Mouse (Mus musculus) adrenal gland, postnatal 4 days (tissue): ENCODE data around the gene Slc25a3. TPM values are rescaled to one million over a fixed set of nuclear protein-coding genes. Genes with fewer than 3 reads are reported as not detected.
A peak's percentile ranks its signal among the peaks of the same experiment; 100 is the strongest.

ENCODE experiments used
- DNase-seq, 2 experiments: peaks; one replicate each; pipeline ENCODE4 v3.0.0; 2021 to 2022; ENCODE audit warnings: low spot score in 2 of 2, mixed read lengths in 2 of 2
- total RNA-seq, 2 experiments: library from RNA; stranded (reverse); gene quantifications; 2 replicates each; pipeline ENCODE4 v1.2.3; 2021

Slc25a3 gene
- total RNA-seq, 2 experiments from 2014 or later = 840 to 862 TPM

DNA sequence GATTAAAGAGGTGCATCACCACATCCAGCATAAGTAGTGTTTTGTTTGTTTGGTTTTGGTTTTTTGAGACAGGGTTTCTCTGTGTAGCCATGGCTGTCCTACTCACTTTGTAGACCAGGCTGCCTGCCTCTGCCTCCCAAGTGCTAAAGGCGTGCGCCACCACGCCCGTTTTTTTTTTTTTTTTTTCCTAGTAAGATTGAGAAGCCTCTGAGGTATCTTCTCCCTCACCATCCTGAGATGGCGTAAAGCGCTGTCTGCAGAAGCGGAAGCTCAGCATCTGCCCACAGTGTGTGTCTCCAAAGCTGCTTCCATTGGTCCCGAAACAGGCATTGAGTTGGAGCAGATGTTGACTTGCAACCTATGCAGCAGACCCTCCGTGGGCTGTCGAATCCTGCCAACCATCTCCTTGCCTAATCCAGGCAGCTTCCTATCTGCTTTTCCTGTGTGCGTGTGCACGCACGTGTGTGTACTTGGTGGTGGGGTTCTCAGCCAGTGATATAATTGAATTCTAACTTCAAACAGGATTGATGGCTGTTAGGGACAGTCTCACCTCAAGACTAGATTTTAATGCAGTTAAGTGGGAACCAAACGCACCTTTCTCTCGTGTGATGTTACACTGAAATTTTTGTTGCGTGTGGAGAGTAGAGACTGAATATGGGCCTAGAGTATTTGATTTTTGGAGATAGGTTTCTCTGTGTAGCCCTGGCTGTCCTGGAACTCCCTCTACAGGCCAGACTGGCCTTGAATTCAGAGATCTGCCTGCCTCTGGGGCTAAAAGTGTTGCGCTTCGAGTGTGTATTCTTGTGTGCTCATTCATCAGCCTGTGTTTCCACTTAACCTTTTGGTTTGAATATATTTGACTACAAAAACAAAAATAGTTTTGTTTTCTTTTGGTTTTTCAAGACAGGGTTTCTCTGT is 19.7 kb upstream of the Slc25a3 start:
- DNase-seq = no peak

DNA sequence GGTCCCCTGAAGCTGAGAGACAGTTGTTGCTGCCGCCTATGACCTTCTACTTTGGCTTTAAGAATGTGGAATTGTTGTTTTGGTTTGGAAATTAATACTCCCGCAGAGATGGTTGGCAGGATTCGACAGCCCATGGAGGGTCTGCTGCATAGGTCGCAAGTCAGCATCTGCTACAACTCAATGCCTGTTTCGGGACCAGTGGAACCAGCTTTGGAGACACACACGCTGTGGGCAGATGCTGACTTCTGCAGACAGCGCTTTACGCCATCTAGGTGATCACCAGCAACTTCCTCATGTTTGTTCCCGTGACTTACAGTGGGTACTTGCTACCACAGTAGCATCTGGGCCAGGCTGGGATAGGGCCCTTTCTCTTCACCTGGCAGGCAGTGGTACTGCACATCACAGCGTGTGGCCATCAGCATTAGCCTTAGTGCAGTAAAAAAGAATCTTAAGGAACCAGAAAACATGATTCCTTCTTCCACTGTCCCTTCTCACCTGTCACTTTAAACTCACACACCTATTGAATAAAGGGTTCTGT is 18.9 kb upstream of the Slc25a3 start:
- DNase-seq = no peak

DNA sequence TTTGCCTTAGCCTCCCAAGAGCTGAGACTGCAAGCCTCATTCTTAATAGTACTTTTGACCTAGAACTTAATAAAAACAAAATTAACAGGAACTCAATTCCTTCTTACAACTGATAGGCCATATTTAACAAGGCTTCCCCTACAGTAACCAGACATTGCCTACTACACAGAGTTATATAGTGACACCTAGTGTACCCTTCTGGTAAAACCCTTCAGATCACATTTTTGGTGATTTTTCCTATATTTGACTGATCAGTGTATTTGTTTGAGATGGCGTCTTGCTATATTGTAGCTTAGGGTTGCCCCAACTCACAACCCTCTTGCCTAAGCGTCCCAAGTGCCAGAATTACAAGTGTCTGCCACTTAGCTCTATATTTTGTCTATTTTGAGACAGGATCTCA is 17.7 kb upstream of the Slc25a3 start:
- no peak for DNase-seq

DNA sequence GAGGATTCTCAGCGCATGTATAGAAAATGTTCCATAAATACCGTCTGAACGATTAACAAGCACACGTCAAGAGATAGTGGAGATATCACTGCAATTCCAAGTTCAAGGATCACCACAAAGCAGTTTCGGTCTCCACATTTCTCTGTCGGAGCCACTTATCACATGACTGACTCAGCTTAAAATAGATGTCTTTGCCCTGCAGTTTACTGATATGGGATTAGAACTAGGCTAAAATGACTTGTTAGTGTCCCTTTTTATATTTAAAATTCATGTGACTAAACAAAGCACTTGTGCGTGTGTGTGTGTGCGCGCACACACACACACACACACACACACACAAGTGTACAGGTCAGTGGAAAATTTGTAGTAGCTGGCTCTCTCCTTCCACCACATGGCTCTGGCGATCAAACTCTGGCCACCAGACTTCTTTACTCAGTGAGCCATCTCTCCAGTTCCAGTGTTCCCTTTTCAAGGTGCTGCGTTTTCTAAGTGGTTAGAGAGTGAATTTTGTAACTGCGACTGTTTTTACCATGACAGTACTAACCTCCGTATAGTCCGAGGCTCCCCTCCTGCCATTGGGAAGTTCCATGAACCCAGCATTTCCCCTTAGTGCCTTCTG is 15.4 kb upstream of the Slc25a3 start:
- no peak for DNase-seq

DNA sequence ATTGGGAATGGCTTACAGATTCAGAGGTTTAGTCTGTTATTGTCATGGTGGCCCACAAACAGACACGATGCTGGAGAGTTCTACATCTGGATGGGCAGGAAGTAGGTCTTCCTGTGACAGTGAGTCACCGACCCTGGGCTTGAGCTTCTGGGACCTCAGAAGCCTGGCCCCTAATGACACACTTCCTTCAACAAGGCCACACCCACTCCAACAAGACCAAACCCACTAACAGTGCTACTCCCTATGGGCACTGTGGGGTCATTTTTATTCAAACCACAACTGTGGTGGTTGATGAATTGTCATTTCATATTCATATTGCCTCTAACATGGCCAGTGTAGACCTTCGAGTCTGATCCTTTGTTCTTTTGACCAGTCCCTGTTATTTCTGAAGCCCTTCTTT is 14.5 kb upstream of the Slc25a3 start:
- DNase-seq = no peak

DNA sequence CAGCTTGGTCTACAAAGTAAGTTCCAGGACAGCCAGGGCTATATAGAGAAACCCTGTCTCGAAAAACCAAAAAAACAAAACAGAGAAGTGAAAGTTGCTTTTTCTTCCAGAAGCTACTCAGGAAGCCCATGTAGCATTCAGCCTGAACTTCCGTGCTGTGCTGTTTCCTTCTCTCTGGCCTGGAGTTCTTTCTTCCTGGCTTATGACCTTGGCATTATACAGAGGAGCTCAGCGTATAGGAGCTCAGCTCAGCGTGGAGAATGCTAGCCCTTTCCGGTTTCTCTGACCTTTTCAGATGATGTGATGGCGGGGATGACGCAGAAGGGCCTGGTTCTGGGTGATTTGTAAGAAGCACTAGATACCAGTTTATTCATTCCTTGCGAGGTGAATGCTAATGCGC is 13.5 kb upstream of the Slc25a3 start:
- DNase-seq = no peak

DNA sequence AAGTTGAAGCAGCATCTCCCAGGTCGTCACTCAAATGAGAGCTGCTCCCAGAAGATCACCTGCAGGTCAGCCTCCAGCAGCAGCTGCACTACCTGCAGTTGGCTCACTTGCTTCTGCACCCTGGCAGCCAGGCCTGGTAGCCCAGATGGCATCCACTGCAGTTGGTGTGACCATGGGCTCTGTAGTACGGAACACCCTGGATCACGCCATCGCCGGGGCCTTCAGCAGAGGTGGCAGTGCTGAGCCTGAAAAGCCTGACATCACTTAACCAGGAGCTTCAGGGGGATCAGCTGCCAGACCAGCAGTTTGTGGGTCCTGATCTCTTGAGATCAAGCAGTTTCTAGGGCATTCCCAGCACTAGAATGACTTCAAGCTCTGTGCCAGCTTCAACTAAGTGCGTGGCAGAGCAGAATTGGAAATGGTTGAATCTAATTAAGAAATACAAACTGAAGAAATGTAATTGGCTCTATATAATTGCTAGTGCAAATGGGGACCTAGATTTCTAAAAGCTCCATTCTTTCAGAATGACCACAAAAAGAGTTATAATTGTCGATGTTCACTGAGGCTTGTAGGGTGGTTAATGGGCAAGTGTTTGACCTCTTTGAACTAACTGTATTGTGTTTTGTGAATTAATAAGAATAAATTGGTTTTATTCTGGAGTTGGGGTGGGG is 11.6 kb upstream of the Slc25a3 start:
- DNase-seq = no peak

DNA sequence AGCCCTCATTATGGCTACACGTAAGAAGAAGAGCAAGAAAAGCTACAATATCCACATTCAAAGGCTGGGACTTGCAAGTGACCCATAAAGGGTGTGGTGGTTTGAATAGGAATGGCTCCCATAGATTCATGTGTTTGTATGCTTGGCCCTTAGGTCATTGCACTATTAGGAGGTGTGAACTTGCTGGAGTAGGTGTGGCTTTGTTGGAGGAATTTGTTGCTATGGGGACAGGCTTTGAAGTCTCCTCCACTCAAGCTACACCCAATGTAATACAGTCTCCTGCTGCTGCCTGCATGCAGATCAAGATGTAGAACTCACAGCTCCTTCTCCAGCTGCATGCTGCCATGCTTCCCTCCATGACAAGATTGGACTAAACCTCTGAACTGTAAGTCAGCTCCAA is 7.7 kb upstream of the Slc25a3 start:
- no peak for DNase-seq

DNA sequence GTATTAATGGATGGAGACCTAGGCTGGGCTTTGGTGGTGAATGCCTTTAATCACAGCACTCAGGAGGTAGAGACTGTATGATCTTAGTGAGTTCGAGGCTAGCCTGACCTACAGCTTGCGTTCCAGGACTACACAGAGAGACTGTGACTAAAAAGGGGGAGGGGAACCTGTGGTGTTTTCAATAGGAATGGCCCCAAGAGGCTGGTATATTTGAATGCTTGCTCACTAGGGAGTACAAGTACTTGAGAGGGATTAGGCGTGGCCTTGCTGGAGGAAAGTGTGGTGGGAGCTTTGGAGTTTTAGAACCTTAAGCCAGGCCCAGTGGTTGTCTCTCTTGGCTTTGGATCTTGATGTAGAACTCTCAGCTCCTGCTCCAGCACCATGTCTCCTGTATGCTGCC is 6.9 kb upstream of the Slc25a3 start:
- DNase-seq = no peak

DNA sequence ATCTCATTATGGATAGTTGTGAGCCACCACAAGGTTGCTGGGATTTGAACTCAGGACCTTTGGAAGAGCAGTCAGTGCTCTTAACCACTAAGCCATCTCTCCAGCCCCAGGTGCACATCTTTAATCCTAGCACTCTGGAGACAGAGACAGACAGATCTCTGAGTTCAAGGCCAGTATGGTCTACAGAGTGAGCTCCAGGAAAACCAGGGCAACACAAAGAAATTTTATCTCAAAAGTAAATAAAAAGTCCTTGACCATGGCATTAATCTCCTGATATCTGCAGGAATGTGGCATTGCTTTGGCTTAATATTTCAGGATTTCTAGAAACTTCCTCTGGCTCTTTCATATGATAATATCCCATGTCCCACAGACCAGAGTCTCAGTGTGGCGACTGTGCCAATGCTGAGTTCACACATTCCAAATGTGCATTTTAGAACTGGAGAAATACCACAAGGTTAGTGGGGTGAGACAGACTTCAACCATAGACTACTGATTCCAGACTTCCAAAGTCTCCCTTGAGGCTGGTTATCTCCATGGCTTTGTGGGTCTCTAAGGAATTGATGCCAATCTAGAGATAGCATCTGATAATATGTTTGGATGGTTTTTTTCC is 4.8 kb upstream of the Slc25a3 start:
- DNase-seq = no peak

DNA sequence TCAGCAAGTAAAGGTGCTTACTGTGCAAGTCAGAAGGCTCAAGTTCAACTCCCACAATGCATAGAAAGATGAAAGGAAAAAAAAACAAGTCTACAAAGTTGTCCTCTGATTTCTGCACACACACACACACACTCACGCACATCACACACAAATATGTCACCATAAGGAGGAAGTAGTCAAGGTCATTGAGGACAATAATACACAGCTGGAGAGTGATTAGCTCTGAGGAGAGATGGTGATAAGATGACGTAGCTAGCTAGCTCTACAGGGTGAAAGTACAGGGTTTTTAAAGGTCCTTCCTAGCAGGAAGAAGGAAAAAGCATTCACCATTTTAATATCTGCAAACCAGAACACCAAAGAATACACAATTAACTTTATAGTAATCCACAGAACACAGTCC is 3.5 kb upstream of the Slc25a3 start:
- DNase-seq = no peak

DNA sequence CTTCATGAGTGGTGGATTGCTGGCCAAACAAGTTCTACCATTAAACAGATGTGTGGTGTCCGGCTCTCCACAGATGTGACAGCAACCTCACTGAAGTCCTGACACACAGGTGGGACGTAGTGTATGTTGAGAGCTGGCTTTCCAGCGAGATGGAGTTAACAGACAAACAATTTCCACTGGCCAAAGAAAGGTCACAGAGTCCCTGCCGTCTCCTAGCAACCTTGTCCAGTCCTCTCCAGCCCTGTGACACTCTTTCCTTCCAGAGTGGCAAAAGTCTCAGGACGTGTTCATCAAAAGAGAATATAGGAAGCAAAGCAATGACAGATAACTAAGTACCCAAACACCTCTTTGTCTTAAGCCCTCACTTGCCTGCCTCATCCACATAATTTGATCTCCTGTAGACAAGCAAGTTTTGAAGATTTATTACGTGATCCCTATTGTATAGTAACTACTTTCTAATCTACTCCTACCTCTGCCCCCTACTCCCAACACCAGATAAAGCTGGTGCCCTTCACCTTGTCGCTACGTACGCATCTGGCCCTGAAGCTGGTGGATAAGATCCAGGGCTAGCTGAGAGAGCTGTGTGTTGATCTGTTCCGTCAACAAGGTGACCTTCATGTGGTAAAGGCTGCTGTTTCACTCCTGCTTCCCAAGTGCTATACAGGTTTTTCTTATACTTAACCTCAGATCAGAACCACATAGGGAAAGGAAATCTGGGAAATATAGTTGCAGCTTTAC is 2.9 kb upstream of the Slc25a3 start:
- DNase-seq = no peak

DNA sequence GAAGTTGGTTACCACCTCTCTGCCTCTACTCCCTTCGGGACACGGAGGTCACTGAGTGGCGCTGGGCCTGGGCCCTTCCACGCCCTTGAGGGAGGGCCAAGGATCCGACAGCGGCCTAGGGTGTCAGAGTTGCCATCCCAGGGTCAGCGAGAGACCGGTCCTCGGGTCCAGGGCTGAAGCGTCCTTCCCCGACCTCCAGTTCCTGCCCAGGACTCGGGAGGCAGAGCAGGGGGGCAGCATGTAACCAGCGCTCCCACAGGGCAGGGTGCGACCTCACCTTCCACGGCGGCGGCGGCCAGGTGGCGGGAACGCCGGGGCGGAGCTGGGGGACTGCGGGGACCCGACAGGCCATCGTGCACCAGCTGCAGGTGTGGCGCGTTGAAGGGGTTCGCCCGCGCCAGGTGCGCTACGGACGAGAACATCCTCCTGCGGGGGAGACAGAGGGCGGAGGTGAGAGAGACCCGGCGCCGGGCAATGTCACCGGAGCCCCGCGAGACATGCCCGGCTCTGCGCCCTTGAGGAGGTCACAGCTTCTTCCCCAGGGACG is 505 bp downstream of the Slc25a3 start:
- DNase-seq = peak; percentile 22 to 44

DNA sequence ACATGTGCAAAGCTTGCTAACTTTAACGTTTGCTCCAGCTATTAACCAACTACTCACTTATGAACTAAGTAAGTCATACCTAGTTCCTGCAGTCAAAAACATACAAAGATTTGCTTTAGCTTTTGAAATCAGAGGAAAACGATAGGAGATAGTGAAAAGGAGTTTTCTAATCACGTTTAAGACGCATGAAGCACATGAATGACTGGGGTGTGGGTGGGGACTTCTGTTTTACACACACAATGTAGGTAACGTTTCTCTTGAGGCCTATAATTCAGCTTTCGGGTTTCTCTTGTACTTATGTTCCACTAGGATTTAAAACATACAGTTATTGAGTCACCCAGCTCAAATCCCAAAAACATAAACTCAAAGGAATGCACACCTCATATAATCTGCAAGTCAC is 1.2 kb downstream of the Slc25a3 start:
- DNase-seq = no peak

DNA sequence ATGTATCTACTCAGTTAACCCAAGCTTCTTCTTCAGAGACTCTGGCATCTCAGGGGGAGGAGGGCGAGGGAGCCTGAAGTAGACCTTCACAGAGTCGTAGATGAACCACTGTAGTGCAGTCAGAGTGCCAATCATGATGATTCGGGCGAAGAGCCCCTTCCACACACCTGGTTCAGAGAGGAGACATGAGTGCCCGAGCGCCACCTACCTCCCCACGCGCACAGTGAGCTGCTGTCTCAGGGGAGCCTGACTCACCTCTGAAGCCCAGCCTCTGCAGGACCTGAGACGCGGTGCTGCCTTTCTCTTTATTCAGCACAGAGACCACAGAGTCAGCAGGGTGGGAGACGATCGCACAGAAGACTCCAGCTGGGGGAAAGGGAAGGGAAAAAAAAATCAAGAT is 6.9 kb downstream of the Slc25a3 start:
- DNase-seq = no peak

DNA sequence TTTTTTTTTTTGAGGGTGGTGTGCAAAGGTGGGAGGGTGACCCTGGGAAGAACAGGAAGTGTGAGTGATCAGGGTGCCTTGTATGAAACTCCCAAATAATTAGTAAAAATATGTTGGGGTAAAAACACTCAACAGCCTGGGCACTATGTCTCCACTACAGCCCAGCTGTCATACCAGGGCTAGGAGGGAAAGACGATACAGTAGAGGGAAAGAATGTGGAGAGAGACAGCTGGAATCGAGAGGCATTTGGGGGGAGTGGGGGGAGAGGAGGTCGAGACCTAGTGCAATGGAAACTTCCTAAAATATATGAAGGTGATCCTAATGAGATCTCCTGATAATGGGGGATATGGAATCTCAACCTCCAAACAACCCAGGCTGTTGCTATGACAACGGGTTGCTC is 14.0 kb downstream of the Slc25a3 start:
- no peak for DNase-seq

DNA sequence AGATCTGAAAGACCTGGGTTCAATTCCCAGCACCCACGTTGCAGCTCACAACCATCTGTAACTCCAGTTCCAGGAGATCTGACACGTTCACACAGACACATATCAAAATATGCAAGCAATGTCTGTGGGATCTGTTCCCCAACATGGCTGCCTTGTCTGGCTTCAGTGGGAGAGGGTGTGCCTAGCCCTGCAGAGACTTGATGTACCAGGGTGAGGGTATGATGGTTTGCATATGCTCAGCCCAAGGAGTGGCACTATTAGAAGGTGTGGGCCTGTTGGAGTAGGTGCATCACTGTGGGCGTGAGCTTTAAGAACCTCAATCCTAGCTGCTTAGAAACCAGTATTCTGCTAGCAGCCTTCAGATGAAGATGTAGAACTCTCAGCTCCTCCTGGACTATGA is 17.9 kb downstream of the Slc25a3 start:
- no peak for DNase-seq

DNA sequence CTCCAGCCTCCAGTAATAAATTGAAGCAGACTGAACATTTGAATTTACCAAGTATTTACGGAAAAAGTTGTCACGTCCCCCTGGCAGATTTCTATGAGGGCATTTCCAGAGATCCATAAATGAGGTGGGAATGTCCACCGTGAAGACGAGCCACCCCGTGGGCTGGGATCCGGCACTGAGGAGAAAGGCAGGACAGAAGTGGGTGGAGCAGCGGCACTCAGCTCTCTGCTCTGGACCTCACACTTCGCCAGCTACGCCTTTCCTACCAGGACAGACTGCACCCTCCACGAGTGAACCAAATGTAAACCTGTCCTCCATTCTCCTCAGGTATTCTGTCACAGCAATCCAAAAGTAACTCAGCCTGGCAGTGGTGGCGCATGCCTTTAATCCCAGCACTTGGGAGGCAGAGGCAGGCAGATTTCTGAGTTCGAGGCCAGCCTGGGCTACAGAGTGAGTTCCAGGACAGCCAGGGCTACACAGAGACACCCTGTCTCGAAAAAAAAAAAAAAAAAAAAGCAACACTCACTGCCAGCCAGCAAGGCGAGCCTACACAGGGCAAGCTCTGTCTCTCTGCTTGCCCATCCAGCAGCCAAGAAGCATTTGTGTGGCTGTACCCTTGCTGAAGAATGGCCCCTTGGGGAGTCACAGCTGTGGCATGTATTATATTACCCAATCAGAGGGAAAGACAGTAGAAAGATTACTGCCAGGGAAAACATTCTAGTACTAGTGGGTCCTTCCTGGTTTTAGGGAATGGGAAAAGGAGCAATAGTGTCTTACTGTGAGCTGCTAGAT is 20.9 kb downstream of the Slc25a3 start:
- no peak for DNase-seq

DNA sequence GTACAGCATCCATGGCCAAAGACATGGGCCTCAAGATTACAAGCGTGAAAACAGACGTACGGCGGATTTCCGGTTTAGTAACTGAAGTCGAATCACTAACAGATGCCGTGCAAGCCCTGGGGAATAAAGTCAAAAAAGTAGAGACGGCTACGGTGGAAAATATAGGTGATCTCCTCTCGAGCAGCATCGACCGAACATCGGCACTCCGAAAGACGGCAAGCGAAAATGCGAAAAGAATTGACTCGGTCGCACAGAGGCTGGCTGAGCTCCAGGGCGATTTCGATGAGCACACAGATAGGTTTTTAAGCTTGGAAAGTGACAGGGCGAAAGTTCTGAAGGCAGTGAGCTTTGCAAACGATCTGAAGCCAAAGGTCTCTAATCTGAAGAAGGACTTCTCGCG is 21.9 kb downstream of the Slc25a3 start:
- no peak for DNase-seq

DNA sequence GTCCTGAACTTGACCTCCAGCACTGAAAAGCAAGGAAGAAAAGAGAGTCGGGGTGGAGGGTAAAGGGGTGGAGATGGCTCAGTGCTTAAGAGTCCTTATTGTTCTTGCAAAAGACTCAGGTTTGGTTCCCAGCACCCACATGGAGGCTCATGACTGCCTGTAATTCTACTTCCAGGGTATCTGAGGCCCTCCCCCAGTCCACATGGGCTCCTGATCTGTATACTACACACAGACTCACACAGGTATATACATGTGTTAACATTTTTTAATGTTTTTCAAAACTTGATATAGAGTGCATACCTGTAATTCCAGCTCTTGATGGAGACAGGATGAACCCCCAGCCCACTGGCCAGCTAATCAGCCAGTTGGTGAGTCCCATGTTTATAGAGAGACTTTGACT is 23.8 kb downstream of the Slc25a3 start:
- no peak for DNase-seq
